Mouse (Mus musculus) ES-Bruce4 (cell line): Measurements from ENCODE around the gene Ugt1a8.

Source experiments
- CTCF ChIP-seq: IDR thresholded peaks from one replicate; pipeline ENCODE4 v1.8.1; 2011; ENCODE audit warnings: low read depth, low read length
- EP300 ChIP-seq: IDR thresholded peaks from 2 replicates; pipeline ENCODE4 v1.6.1; 2011; ENCODE audit warnings: low read depth, low read length; ENCODE audit not compliant: insufficient read depth

GRCm38 (mm10) chr1:88137264-88137663, 49.7 kb downstream of the Ugt1a8 start:
- no peak for TF ChIP-seq CTCF
- no peak for TF ChIP-seq EP300
